Mouse (Mus musculus): Measurements from ENCODE around the gene Ahdc1. TPM values are rescaled to one million over a fixed set of nuclear protein-coding genes. Genes with fewer than 3 reads are reported as not detected.

The Ahdc1 gene
- polyA plus RNA-seq, 1 experiment, result 58.2 TPM

- Histone ChIP-seq H3K4me3 (no peak overlapping the region), H3K79me2 (ENCODE audit: control insufficient read depth, insufficient read depth) (peaks cover 95% of the 10 kb centered on the region), H3K4me2 (ENCODE audit: low read depth) (no peak overlapping the region), H3K27me3 (ENCODE audit: control insufficient read depth, insufficient read depth, insufficient read length) (no peaks in the 10 kb centered on the region), H3K36me3 (ENCODE audit: control insufficient read depth, insufficient read depth) (peaks cover 5% of the 10 kb centered on the region), H3ac (ENCODE audit: control insufficient read depth, insufficient read length) (no peak overlapping the region)
- TF ChIP-seq POLR2A (IDR thresholded peaks at IDR 0.05; ENCODE audit: insufficient read length, low read depth) (no peak), CEBPB (IDR thresholded peaks at IDR 0.05; ENCODE audit: insufficient read depth, poor library complexity, severe bottlenecking) (no peak), TCF12 (IDR thresholded peaks at IDR 0.05; ENCODE audit: insufficient read depth, poor library complexity, severe bottlenecking) (no peak), MAX (IDR thresholded peaks at IDR 0.05; ENCODE audit: low read depth) (no peak), TCF3 (IDR thresholded peaks at IDR 0.05; ENCODE audit: insufficient read length, low read depth) (no peak), MYOD1 (IDR thresholded peaks at IDR 0.05; ENCODE audit: control insufficient read depth in 1 of 3, insufficient read length in 2 of 3, low read depth in 2 of 3) (no peak), POLR2AphosphoS2 (IDR thresholded peaks at IDR 0.05; ENCODE audit: insufficient read length, low read depth) (no peak), MYOG (IDR thresholded peaks at IDR 0.05; ENCODE audit: control insufficient read depth in 1 of 3, insufficient read depth in 1 of 3, insufficient read length in 2 of 3, low read depth in 2 of 3) (no peak), E2F4 (IDR thresholded peaks at IDR 0.05; ENCODE audit: insufficient read depth) (no peak), SRF (IDR thresholded peaks at IDR 0.05; ENCODE audit: control insufficient read depth, insufficient read length, low read depth) (no peak), USF1 (IDR thresholded peaks at IDR 0.05; ENCODE audit: low read depth) (no peak), REST (IDR thresholded peaks at IDR 0.05; ENCODE audit: insufficient read depth, insufficient read length) (no peak)
These were observed 9.7 kb downstream of the Ahdc1 start for GRCm38 (mm10) chr4:133020721-133021120.

GRCm38 (mm10) chr4:133021181-133021671 is 10.2 kb downstream of the Ahdc1 start:
- H3K36me3 ChIP-seq (ENCODE audit: control insufficient read depth, insufficient read depth), result peaks cover 5% of the 10 kb centered on the region
- no peak overlapping the region for H3K4me3 ChIP-seq
- peaks cover 95% of the 10 kb centered on the region for H3K79me2 ChIP-seq (ENCODE audit: control insufficient read depth, insufficient read depth)
- TF ChIP-seq USF1 (IDR thresholded peaks at IDR 0.05; ENCODE audit: low read depth), result no peak
- no peak for TF ChIP-seq POLR2AphosphoS2 (IDR thresholded peaks at IDR 0.05; ENCODE audit: insufficient read length, low read depth)
- TF ChIP-seq MAX (IDR thresholded peaks at IDR 0.05; ENCODE audit: low read depth), result no peak
- H3K27me3 ChIP-seq (ENCODE audit: control insufficient read depth, insufficient read depth, insufficient read length), result no peaks in the 10 kb centered on the region
- no peak overlapping the region for H3ac ChIP-seq (ENCODE audit: control insufficient read depth, insufficient read length)
- no peak overlapping the region for H3K4me2 ChIP-seq (ENCODE audit: low read depth)

- Histone ChIP-seq H3K4me3 (no peak overlapping the region), H3K36me3 (ENCODE audit: control insufficient read depth, insufficient read depth) (peaks cover 6% of the 10 kb centered on the region)
- no peak for TF ChIP-seq E2F4 (IDR thresholded peaks at IDR 0.05; ENCODE audit: insufficient read depth)
- TF ChIP-seq POLR2A (IDR thresholded peaks at IDR 0.05; ENCODE audit: insufficient read length, low read depth), result no peak
- TF ChIP-seq CEBPB (IDR thresholded peaks at IDR 0.05; ENCODE audit: insufficient read depth, poor library complexity, severe bottlenecking), result no peak
- peak; percentile 6 for TF ChIP-seq POLR2AphosphoS2 (IDR thresholded peaks at IDR 0.05; ENCODE audit: insufficient read length, low read depth)
These were observed 11.2 kb downstream of the Ahdc1 start for GRCm38 (mm10) chr4:133022217-133022616.

GRCm38 (mm10) chr4:133022954-133023635 is 12.0 kb downstream of the Ahdc1 start:
- TF ChIP-seq MYOG (IDR thresholded peaks at IDR 0.05; ENCODE audit: control insufficient read depth in 1 of 3, insufficient read depth in 1 of 3, insufficient read length in 2 of 3, low read depth in 2 of 3) (peak in 2 of 3 experiments; percentile 30 to 72), POLR2AphosphoS2 (IDR thresholded peaks at IDR 0.05; ENCODE audit: insufficient read length, low read depth) (peak; percentile 20), MYOD1 (IDR thresholded peaks at IDR 0.05; ENCODE audit: control insufficient read depth in 1 of 3, insufficient read length in 2 of 3, low read depth in 2 of 3) (peak in 2 of 3 experiments; percentile 54 to 79), POLR2A (IDR thresholded peaks at IDR 0.05; ENCODE audit: insufficient read length, low read depth) (no peak), E2F4 (IDR thresholded peaks at IDR 0.05; ENCODE audit: insufficient read depth) (no peak)
- Histone ChIP-seq H3ac (ENCODE audit: control insufficient read depth, insufficient read length) (no peak overlapping the region), H3K36me3 (ENCODE audit: control insufficient read depth, insufficient read depth) (peaks cover 13% of the 10 kb centered on the region), H3K27me3 (ENCODE audit: control insufficient read depth, insufficient read depth, insufficient read length) (no peaks in the 10 kb centered on the region), H3K4me3 (no peak overlapping the region), H3K79me2 (ENCODE audit: control insufficient read depth, insufficient read depth) (peaks cover 95% of the 10 kb centered on the region), H3K4me2 (ENCODE audit: low read depth) (no peak overlapping the region)

More at GRCm38 (mm10) chr4:133022217-133022616, 11.2 kb downstream of the Ahdc1 start:
- H3K27me3 ChIP-seq (ENCODE audit: control insufficient read depth, insufficient read depth, insufficient read length), result no peaks in the 10 kb centered on the region
- peaks cover 95% of the 10 kb centered on the region for H3K79me2 ChIP-seq (ENCODE audit: control insufficient read depth, insufficient read depth)
- H3K4me2 ChIP-seq (ENCODE audit: low read depth), result no peak overlapping the region
- no peak overlapping the region for H3ac ChIP-seq (ENCODE audit: control insufficient read depth, insufficient read length)

GRCm38 (mm10) chr4:133023636-133024035 is 12.6 kb downstream of the Ahdc1 start:
- TF ChIP-seq SRF (IDR thresholded peaks at IDR 0.05; ENCODE audit: control insufficient read depth, insufficient read length, low read depth) (no peak), TCF3 (IDR thresholded peaks at IDR 0.05; ENCODE audit: insufficient read length, low read depth) (no peak), CEBPB (IDR thresholded peaks at IDR 0.05; ENCODE audit: insufficient read depth, poor library complexity, severe bottlenecking) (no peak), POLR2A (IDR thresholded peaks at IDR 0.05; ENCODE audit: insufficient read length, low read depth) (no peak), REST (IDR thresholded peaks at IDR 0.05; ENCODE audit: insufficient read depth, insufficient read length) (no peak), USF1 (IDR thresholded peaks at IDR 0.05; ENCODE audit: low read depth) (no peak), MYOD1 (IDR thresholded peaks at IDR 0.05; ENCODE audit: control insufficient read depth in 1 of 3, insufficient read length in 2 of 3, low read depth in 2 of 3) (no peak)
- Histone ChIP-seq H3K4me3 (no peak overlapping the region), H3K4me2 (ENCODE audit: low read depth) (no peak overlapping the region), H3K36me3 (ENCODE audit: control insufficient read depth, insufficient read depth) (peaks cover 9% of the 10 kb centered on the region), H3K27me3 (ENCODE audit: control insufficient read depth, insufficient read depth, insufficient read length) (no peaks in the 10 kb centered on the region), H3K79me2 (ENCODE audit: control insufficient read depth, insufficient read depth) (peaks cover 95% of the 10 kb centered on the region), H3ac (ENCODE audit: control insufficient read depth, insufficient read length) (no peak overlapping the region)

All from myocyte (in vitro differentiated cells).